In the genomic region with DNA sequence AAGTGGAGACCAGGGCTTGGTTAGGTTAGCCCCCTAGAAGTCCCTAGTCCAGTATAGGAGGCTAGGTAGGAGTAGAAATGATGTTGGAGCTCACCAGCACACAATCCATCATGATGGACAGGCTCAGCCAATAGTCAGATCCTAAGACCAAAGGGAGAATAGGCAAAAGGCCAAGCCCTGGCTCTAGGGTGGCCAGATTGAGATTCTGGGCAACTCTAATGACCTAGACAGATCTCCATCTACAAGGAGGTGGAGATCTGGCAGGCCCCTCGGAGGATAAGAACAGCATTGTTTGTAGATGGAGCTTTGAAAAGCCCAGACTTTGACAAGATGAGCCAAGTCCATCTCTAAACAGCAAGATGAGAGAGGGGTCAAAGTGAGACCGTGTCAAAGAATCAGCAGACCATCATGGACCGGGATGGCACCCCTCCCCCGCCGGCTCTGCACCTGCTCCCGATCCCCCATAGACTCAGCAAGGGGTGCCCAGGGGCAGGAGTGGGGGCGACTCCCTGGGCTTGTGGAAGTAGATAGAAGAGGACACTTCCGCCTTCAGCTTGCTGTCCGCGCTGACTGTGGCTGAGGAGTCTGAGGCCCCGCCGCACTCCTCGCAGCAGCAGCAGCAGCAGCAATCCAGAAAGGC, we compare ENCODE assay signal across 22 mouse cellular contexts. TPM values are rescaled to one million over a fixed set of nuclear protein-coding genes. Genes with fewer than 3 reads are reported as not detected.
DNase-seq lines count a peak whose midpoint lies in the region; ATAC-seq lines count a peak whose summit lies in the region.
"Had no signal": no experiment of that assay in that cellular context is flagged by ENCODE, and none has a peak within 500 bp of the region (broad histone marks: within the 10 kb centered on the region; RNA-seq: fewer than 3 reads in every experiment).

No protein-coding gene starts in this region.

- H3K27me3 ChIP-seq in forebrain, embryonic 15.5 days: no peaks in the 10 kb centered on the region
- no peaks in the 10 kb centered on the region; the same call in 1 of the 2 replicates for H3K27me3 ChIP-seq in forebrain, embryonic 13.5 days
- H3K27me3 ChIP-seq in neural tube, embryonic 13.5 days: no peaks in the 10 kb centered on the region
- H3K27me3 ChIP-seq in midbrain, embryonic 13.5 days: no peaks in the 10 kb centered on the region
- H3K27me3 ChIP-seq: embryonic facial prominence, embryonic 12.5 days; limb, embryonic 12.5 days; liver, embryonic 13.5 days; lung, embryonic 15.5 days had no signal

- H3K4me1 ChIP-seq in forebrain, embryonic 15.5 days: peaks cover 16% of the 10 kb centered on the region; the same call in 1 of the 2 replicates
- peaks cover 18% of the 10 kb centered on the region for H3K4me1 ChIP-seq in forebrain, embryonic 13.5 days
- H3K4me1 ChIP-seq in neural tube, embryonic 13.5 days (replicated peaks): peaks cover 37% of the 10 kb centered on the region; the same call in 1 of the 2 replicates
- peaks cover 27% of the 10 kb centered on the region for H3K4me1 ChIP-seq in midbrain, embryonic 13.5 days (replicated peaks)

- ATAC-seq in forebrain, embryonic 15.5 days (replicated peaks): no peak
- ATAC-seq in forebrain, embryonic 13.5 days: no peak
- ATAC-seq in neural tube, embryonic 13.5 days (ENCODE audit: low read depth): no peak
- no peak for ATAC-seq in midbrain, embryonic 13.5 days

- no peak overlapping the region for H3K4me2 ChIP-seq in forebrain, embryonic 15.5 days (replicated peaks)
- no peak overlapping the region for H3K4me2 ChIP-seq in forebrain, embryonic 13.5 days
- no peak overlapping the region for H3K4me2 ChIP-seq in neural tube, embryonic 13.5 days
- no peak overlapping the region for H3K4me2 ChIP-seq in midbrain, embryonic 13.5 days (replicated peaks)
- H3K4me2 ChIP-seq: embryonic facial prominence, embryonic 12.5 days; limb, embryonic 12.5 days; liver, embryonic 13.5 days; lung, embryonic 15.5 days had no signal

- no peak for DNase-seq in neural tube, embryonic 10.5 days (ENCODE audit: extremely low spot score, low spot score)
- DNase-seq in adrenal gland, adult (ENCODE audit: inconsistent age in 2 of 2, low spot score in 1 of 2): no peak
- DNase-seq in layer of hippocampus, postnatal 36 days: no peak
- DNase-seq in natural killer cell, adult 2 months (ENCODE audit: low spot score in 2 of 2): no peak
- DNase-seq: adrenal gland, postnatal 14 days; gastrocnemius, postnatal 25 days; kidney, adult 9 months; kidney, postnatal 4 days; liver, embryonic 13.5 days; right cerebral cortex, postnatal 25 days; thymus, postnatal 4 days had no signal

- no peak overlapping the region for H3K4me3 ChIP-seq in forebrain, embryonic 15.5 days
- no peak overlapping the region for H3K4me3 ChIP-seq in forebrain, embryonic 13.5 days
- H3K4me3 ChIP-seq in neural tube, embryonic 13.5 days: no peak overlapping the region
- H3K4me3 ChIP-seq in midbrain, embryonic 13.5 days (replicated peaks): no peak overlapping the region
- H3K4me3 ChIP-seq: embryonic facial prominence, embryonic 12.5 days; limb, embryonic 12.5 days; liver, embryonic 13.5 days; lung, embryonic 15.5 days; myocyte had no signal

- peaks cover 15% of the 10 kb centered on the region for H3K36me3 ChIP-seq in forebrain, embryonic 15.5 days
- peaks cover 17% of the 10 kb centered on the region for H3K36me3 ChIP-seq in forebrain, embryonic 13.5 days (ENCODE audit: poor library complexity, severe bottlenecking)
- peaks cover 18% of the 10 kb centered on the region for H3K36me3 ChIP-seq in neural tube, embryonic 13.5 days
- H3K36me3 ChIP-seq in midbrain, embryonic 13.5 days: peaks cover 16% of the 10 kb centered on the region

- no peak overlapping the region for H3K9ac ChIP-seq in forebrain, embryonic 15.5 days (replicated peaks)
- H3K9ac ChIP-seq in forebrain, embryonic 13.5 days: no peak overlapping the region
- no peak overlapping the region for H3K9ac ChIP-seq in neural tube, embryonic 13.5 days
- no peak overlapping the region for H3K9ac ChIP-seq in midbrain, embryonic 13.5 days (replicated peaks)
- H3K9ac ChIP-seq: embryonic facial prominence, embryonic 12.5 days; limb, embryonic 12.5 days; liver, embryonic 13.5 days; lung, embryonic 15.5 days had no signal

- H3K27ac ChIP-seq in forebrain, embryonic 15.5 days (replicated peaks): peak overlapping the region; percentile 79; the same call in 1 of the 2 replicates
- no peak overlapping the region for H3K27ac ChIP-seq in forebrain, embryonic 13.5 days
- H3K27ac ChIP-seq in neural tube, embryonic 13.5 days (replicated peaks): peak overlapping the region; percentile 89
- peak overlapping the region; percentile 59; the same call in 1 of the 2 replicates for H3K27ac ChIP-seq in midbrain, embryonic 13.5 days
- H3K27ac ChIP-seq: limb, embryonic 12.5 days; liver, embryonic 13.5 days; lung, embryonic 15.5 days had no signal

- 90% methylated on average over 13 of the region's 13 CpGs for WGBS in forebrain, embryonic 15.5 days
- WGBS in forebrain, embryonic 13.5 days: 90% methylated on average over 13 of the region's 13 CpGs
- WGBS in neural tube, embryonic 13.5 days: 86% methylated on average over 13 of the region's 13 CpGs
- 86% methylated on average over 13 of the region's 13 CpGs for WGBS in midbrain, embryonic 13.5 days

- no peaks in the 10 kb centered on the region for H3K9me3 ChIP-seq in forebrain, embryonic 15.5 days
- H3K9me3 ChIP-seq in forebrain, embryonic 13.5 days (replicated peaks): no peaks in the 10 kb centered on the region
- H3K9me3 ChIP-seq in neural tube, embryonic 13.5 days: no peaks in the 10 kb centered on the region
- no peaks in the 10 kb centered on the region for H3K9me3 ChIP-seq in midbrain, embryonic 13.5 days
- H3K9me3 ChIP-seq: embryonic facial prominence, embryonic 12.5 days; limb, embryonic 12.5 days; liver, embryonic 13.5 days; lung, embryonic 15.5 days had no signal

RNA-seq across cellular contexts. Expression of gene Gpr37l1, which starts 7.0 kb away (rescaled TPM):
- polyA plus RNA-seq in forebrain, embryonic 15.5 days (2015; fragmentation: Nextera tagmentation; extraction: Ambion mirVana): 0.31 and 0.33 TPM in 2 replicates
- not detected in 2 replicates for polyA plus RNA-seq in forebrain, embryonic 13.5 days (2015; fragmentation: Nextera tagmentation; extraction: Ambion mirVana)
- polyA plus RNA-seq in neural tube, embryonic 13.5 days (2015; fragmentation: Nextera tagmentation; extraction: Ambion mirVana): 0.63 and 0.76 TPM in 2 replicates
- polyA plus RNA-seq in midbrain, embryonic 13.5 days (2015; fragmentation: Nextera tagmentation; extraction: Ambion mirVana): 0.13 and 0.17 TPM in 2 replicates
- total RNA-seq in layer of hippocampus, postnatal 36 days (2021): 100 to 1,000 TPM; 188 to 199 TPM
- total RNA-seq: megakaryocyte, adult 5-6 weeks had no signal
- polyA plus RNA-seq: embryonic facial prominence, embryonic 12.5 days; heart, embryonic 16.5 days; limb, embryonic 12.5 days; liver, embryonic 13.5 days; testis, adult 2 months had no signal

RNA-seq across cellular contexts. Expression of gene Arl8a, which starts 13.9 kb away (rescaled TPM):
- 301 and 307 TPM in 2 replicates for polyA plus RNA-seq in forebrain, embryonic 15.5 days (2015; fragmentation: Nextera tagmentation; extraction: Ambion mirVana)
- polyA plus RNA-seq in forebrain, embryonic 13.5 days (2015; fragmentation: Nextera tagmentation; extraction: Ambion mirVana): 161 and 162 TPM in 2 replicates
- 331 and 336 TPM in 2 replicates for polyA plus RNA-seq in neural tube, embryonic 13.5 days (2015; fragmentation: Nextera tagmentation; extraction: Ambion mirVana)
- 234 and 247 TPM in 2 replicates for polyA plus RNA-seq in midbrain, embryonic 13.5 days (2015; fragmentation: Nextera tagmentation; extraction: Ambion mirVana)
- 100 to 1,000 TPM; 251 to 253 TPM for total RNA-seq in layer of hippocampus, postnatal 36 days (2021)

RNA-seq across cellular contexts. Expression of gene Ptpn7, which starts 28.0 kb away (rescaled TPM):
- polyA plus RNA-seq in forebrain, embryonic 15.5 days (2015; fragmentation: Nextera tagmentation; extraction: Ambion mirVana): 0.23 and 0.24 TPM in 2 replicates
- 0.34 and 0.53 TPM in 2 replicates for polyA plus RNA-seq in forebrain, embryonic 13.5 days (2015; fragmentation: Nextera tagmentation; extraction: Ambion mirVana)
- 0.59 and 1.1 TPM in 2 replicates for polyA plus RNA-seq in neural tube, embryonic 13.5 days (2015; fragmentation: Nextera tagmentation; extraction: Ambion mirVana)
- 0.46 and 0.51 TPM in 2 replicates for polyA plus RNA-seq in midbrain, embryonic 13.5 days (2015; fragmentation: Nextera tagmentation; extraction: Ambion mirVana)
- not detected for total RNA-seq in layer of hippocampus, postnatal 36 days (2021)

RNA-seq across cellular contexts. Expression of gene Lgr6, which starts 55.5 kb away (rescaled TPM):
- 0.41 and 0.61 TPM in 2 replicates for polyA plus RNA-seq in forebrain, embryonic 15.5 days (2015; fragmentation: Nextera tagmentation; extraction: Ambion mirVana)
- 0.15 and 0.30 TPM in 2 replicates for polyA plus RNA-seq in forebrain, embryonic 13.5 days (2015; fragmentation: Nextera tagmentation; extraction: Ambion mirVana)
- polyA plus RNA-seq in neural tube, embryonic 13.5 days (2015; fragmentation: Nextera tagmentation; extraction: Ambion mirVana): 1.4 and 2.0 TPM in 2 replicates
- polyA plus RNA-seq in midbrain, embryonic 13.5 days (2015; fragmentation: Nextera tagmentation; extraction: Ambion mirVana): 0.35 and 0.44 TPM in 2 replicates
- 1 to 10 TPM; 1.7 to 1.8 TPM for total RNA-seq in layer of hippocampus, postnatal 36 days (2021)
- total RNA-seq: megakaryocyte, adult 5-6 weeks had no signal
